Mouse (Mus musculus) cortical plate, adult 2 months (tissue): ENCODE data around the gene Csmd2. TPM values are rescaled to one million over a fixed set of nuclear protein-coding genes. Genes with fewer than 3 reads are reported as not detected.

Experiments used
- H3K27ac ChIP-seq: fragments of 200-500 bp; 2 replicates; pipeline ENCODE4 v1.5.1; 2012; ENCODE audit warnings: low read length, control low read depth, inconsistent platforms; ENCODE audit not compliant: insufficient read depth
- H3K4me1 ChIP-seq: fragments of 200-500 bp; 2 replicates; pipeline ENCODE4 v1.6.1; 2011; ENCODE audit warnings: low read length; ENCODE audit not compliant: control insufficient read depth, insufficient read depth
- H3K4me3 ChIP-seq: fragments of 200-500 bp; 2 replicates; pipeline ENCODE4 v1.5.1; 2011; ENCODE audit warnings: mild to moderate bottlenecking, low read length, control low read depth; ENCODE audit not compliant: insufficient read depth
- CTCF ChIP-seq: fragments of 200-500 bp; IDR thresholded peaks from 2 replicates; pipeline ENCODE4 v1.5.1; 2011; ENCODE audit warnings: mild to moderate bottlenecking, control low read depth, low read length; ENCODE audit not compliant: insufficient read depth; ENCODE audit errors: extremely low read depth
- POLR2A ChIP-seq: fragments of 200-500 bp; IDR thresholded peaks from 2 replicates; pipeline ENCODE4 v1.6.1; 2011; ENCODE audit warnings: mild to moderate bottlenecking, low read length, control low read depth; ENCODE audit not compliant: insufficient read depth; ENCODE audit errors: extremely low read depth
- polyA plus RNA-seq: library from polyadenylated mRNA; depleted of rRNA; stranded (reverse); fragments of >200 nt; gene quantifications from 2 replicates; pipeline ENCODE4 v1.2.3, GENCODE M21; 2012

Gene Csmd2
- polyA plus RNA-seq, 1 experiment = 29.3 TPM

DNA sequence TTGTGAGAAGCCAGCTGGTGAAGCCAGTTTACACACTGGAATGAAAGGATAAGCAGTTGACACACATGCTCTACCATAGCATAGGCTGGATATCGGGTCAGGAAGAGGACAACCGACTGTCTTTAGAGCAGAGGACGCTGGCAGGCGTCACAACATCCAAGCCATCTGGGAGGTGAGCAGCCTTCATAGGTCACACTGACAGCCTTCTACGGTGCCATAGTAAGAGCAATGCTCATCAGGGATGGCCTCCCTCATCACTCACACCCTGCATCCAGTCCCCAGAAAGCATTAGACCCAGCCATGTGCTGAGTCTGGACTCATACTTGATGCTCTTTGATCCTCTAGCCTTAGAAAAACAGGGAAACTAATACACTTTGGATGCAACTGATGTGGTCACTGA, 276.8 kb downstream of the Csmd2 start:
- H3K27ac ChIP-seq = no peak overlapping the region
- TF ChIP-seq CTCF = no peak
- H3K4me1 ChIP-seq = peaks cover 9% of the 10 kb centered on the region
- no peak overlapping the region for H3K4me3 ChIP-seq

DNA sequence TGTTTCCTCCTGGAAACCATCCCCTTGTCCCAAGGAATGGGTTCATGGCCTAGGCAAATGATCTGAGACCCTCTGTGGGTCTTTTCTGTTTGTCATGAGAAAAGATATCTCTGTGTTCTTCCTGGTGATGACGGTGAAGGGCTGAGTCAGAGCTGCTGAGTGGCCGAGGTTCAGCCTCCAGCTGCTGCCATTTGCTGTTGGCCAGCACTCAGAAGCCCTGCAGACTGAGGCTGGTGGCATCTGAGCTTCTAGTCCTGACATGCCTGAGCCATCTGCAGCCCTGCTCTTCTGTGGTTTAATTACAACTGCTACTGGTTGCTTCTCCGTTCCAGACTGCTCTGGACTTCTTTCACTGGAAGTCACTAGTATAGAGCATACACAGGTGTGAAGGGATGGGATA, 277.7 kb downstream of the Csmd2 start:
- Histone ChIP-seq H3K4me1 (peaks cover 9% of the 10 kb centered on the region), H3K27ac (no peak overlapping the region), H3K4me3 (no peak overlapping the region)
- no peak for TF ChIP-seq POLR2A
- no peak for TF ChIP-seq CTCF

DNA sequence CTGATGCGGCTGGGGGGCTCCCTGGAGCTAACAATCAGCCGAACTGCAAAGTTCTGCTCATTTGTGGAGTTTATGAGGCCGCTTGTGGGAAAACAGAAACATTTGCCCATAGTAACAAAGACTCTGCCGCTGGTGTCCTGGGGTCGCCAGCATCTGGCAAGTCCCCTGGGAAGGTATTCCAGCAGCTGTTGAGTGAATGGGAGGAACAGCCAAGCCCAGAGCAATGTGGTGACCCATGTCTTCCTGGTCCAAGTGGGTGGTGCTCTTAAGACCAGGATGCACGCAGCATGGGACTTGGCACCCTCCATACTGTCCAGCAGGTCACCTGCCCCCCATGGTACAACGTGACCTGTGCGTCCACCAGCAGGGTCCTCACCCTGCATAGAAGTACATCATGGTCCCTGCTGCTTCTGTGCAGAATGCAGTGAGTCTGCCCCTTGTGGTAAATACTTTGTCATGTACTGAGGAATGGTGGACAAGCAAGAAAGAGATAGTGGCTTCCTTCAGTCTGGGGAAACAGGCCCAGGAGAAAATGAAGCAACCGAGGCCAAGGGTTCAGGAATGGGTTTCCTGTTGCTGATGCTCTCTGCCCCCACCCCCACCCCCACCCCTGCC, 281.7 kb downstream of the Csmd2 start:
- no peak overlapping the region for H3K27ac ChIP-seq
- H3K4me3 ChIP-seq = no peak overlapping the region
- peaks cover 8% of the 10 kb centered on the region for H3K4me1 ChIP-seq
- TF ChIP-seq POLR2A (no peak), CTCF (no peak)

DNA sequence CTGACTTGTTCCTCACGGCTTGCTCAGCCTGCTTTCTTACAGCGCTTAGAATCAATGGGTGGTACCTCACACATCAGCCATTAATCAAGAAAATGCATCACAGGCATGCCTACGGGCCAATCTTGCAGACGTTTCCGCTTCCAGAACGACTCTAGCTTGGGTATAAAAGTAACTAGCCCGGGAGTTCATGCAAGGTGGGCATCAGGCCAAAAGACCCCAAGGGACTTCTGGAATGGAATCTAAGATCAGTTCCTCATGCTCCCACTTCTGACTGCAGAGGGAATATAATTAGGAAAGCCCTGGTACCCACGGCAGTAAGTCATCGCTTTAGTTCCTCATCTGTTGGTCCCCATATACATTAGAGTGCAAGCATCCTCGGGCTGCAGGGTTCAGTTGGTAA, 282.5 kb downstream of the Csmd2 start:
- Histone ChIP-seq H3K4me3 (no peak overlapping the region), H3K27ac (no peak overlapping the region), H3K4me1 (peaks cover 11% of the 10 kb centered on the region)
- TF ChIP-seq CTCF = no peak
- no peak for TF ChIP-seq POLR2A

DNA sequence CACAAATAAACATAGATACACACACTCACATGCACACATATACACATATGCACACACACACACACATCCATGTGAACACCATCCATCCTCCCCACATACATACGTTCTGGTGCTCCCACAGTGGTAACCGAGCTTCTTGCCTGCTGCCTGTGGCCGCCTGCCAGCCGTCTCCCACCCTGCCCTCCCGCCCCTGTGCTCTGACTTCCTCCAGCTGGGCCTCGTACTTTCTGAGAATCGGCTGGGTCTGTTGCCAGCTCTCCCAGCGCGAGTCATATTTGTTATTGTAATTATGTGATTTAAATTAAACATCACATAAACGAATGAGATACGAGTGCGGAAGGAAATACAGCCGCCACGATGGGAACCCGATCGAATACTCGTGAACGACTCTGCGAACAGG, 283.3 kb downstream of the Csmd2 start:
- no peak overlapping the region for H3K4me3 ChIP-seq
- no peak overlapping the region for H3K27ac ChIP-seq
- TF ChIP-seq POLR2A (no peak), CTCF (no peak)
- peaks cover 11% of the 10 kb centered on the region for H3K4me1 ChIP-seq

DNA sequence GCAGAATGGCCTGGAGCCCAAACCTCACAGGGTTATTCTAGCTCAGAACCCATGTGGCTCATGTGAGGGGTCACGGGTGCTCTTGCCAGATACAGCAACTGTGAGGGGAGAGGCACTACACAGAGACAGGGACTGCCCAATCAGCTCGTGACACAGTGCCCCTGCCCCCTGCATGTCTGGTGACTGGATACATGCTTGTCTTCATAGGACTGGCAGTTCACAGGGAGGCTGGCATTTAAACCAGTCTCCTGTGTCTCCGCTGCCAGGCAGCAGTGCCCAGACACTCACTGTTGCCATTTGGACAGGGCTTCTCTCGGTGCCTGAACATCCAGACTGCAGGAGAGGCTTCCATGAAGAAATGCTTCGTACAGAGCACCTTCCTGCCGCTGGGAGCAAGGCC, 284.8 kb downstream of the Csmd2 start:
- TF ChIP-seq POLR2A (no peak), CTCF (no peak)
- H3K27ac ChIP-seq = no peak overlapping the region
- no peak overlapping the region for H3K4me3 ChIP-seq
- peaks cover 13% of the 10 kb centered on the region for H3K4me1 ChIP-seq

DNA sequence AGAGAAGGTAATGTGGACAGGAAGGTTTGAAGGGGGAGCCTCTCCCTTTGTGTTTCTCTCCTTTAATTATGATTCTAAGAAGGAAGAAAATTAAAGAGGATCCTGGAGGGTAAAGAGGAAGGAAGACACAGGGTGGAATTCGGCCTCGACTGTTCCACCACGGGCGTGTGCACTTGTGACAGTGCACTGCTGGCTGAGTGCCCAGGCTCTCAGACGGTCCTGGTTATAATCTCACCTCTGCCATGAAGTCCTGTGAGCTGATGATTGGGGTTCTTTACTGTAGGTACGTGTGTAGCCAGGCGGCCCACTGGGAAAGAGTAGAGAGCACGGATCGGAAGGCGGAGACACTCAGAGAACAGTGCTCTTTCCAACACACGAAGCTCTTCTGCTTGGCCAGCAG, 285.5 kb downstream of the Csmd2 start:
- H3K27ac ChIP-seq = no peak overlapping the region
- no peak for TF ChIP-seq POLR2A
- no peak for TF ChIP-seq CTCF
- H3K4me3 ChIP-seq = no peak overlapping the region
- peaks cover 13% of the 10 kb centered on the region for H3K4me1 ChIP-seq

DNA sequence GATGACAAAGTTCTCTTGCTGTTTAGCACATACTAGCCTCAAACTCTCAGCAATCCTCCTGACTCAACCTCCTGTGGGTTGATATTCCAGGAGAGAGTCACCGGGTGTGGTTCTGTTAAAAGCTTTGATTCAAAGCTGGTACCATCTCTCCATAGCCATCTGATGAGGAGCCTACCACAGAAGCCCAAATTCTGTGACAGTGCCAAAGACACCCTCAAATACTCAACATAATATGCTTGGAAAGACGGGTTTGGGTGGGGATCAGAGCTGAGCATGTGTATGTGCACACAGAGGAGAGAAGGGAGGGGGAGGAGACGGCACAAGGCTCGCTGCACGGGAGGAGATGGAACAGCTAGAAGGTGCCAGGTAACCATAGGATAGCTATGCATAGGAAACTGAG, 287.5 kb downstream of the Csmd2 start:
- Histone ChIP-seq H3K4me3 (no peak overlapping the region), H3K4me1 (peaks cover 13% of the 10 kb centered on the region), H3K27ac (no peak overlapping the region)
- no peak for TF ChIP-seq POLR2A

DNA sequence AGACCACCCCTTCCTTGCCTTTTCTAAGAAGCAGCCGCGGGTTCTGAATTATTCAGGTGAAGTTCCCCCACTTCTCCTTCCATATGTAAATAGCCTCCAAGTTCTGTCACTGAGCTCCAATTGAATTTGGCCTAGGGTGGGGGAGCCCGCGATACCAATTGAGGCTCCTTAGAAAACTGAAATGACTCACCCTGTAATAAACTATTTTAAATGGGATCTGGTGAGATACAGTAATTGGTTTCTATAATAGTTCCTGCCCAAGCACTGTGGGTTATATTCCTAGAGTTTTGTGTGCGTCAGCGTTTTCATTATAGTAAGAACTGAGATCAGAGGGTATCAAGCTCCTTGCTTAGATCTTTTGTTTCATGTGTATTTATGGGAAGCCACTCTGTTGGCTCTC, 287.9 kb downstream of the Csmd2 start:
- Histone ChIP-seq H3K27ac (no peak overlapping the region), H3K4me3 (no peak overlapping the region), H3K4me1 (peaks cover 13% of the 10 kb centered on the region)
- TF ChIP-seq POLR2A (no peak), CTCF (no peak)

DNA sequence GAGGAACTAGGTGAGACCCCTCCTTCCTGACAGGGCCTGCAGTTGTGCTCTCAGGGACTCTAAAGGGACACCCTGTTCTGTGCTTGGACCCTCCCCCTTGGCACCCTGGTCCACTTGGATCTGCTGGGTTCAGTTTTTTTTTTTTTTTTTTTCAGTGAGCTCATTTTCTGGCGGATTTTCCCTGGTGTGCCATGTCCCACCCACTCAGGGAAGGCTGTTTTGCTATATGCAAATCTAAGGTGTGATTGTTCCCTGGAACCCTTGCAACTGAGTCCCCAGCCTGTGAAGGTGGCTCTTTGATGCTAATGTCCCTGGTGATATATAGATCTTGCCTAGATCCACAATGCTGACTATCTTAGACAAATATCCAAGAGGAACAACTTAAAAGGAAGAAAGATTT, 297.4 kb downstream of the Csmd2 start:
- Histone ChIP-seq H3K4me1 (peaks cover 1% of the 10 kb centered on the region; the same call in 1 of the 2 replicates), H3K4me3 (no peak overlapping the region), H3K27ac (no peak overlapping the region)
- no peak for TF ChIP-seq POLR2A
- TF ChIP-seq CTCF = no peak
